Comparison of ENCODE assay signal across 11 mouse cellular contexts in genomic region chr1:181828365-181828764, GRCm38 (mm10). TPM values are rescaled to one million over a fixed set of nuclear protein-coding genes. Genes with fewer than 3 reads are reported as not detected.
DNase-seq lines count a peak whose midpoint lies in the region; ATAC-seq and TF ChIP-seq lines count a peak whose summit lies in the region.
"Had no signal": no experiment of that assay in that cellular context is flagged by ENCODE, and none has a peak within 500 bp of the region (broad histone marks: within the 10 kb centered on the region; RNA-seq: fewer than 3 reads in every experiment).

No protein-coding gene starts in this region.

- H3K9me3 ChIP-seq in hindbrain, postnatal 0 days (ENCODE audit: low read length), result no peaks in the 10 kb centered on the region
- H3K9me3 ChIP-seq in hindbrain, embryonic 11.5 days (ENCODE audit: control insufficient read depth, low read length), result no peaks in the 10 kb centered on the region
- no peaks in the 10 kb centered on the region for H3K9me3 ChIP-seq in liver, embryonic 14.5 days (ENCODE audit: control insufficient read depth, low read length)
- H3K9me3 ChIP-seq: limb, embryonic 15.5 days had no signal

- H3K36me3 ChIP-seq in hindbrain, postnatal 0 days (ENCODE audit: insufficient read depth, low read length), result peaks cover 40% of the 10 kb centered on the region
- H3K36me3 ChIP-seq in hindbrain, embryonic 11.5 days (ENCODE audit: control insufficient read depth, insufficient read depth, low read length), result peaks cover 21% of the 10 kb centered on the region
- H3K36me3 ChIP-seq in liver, embryonic 14.5 days (replicated peaks; ENCODE audit: control insufficient read depth, insufficient read depth, low read depth), result peaks cover 99% of the 10 kb centered on the region
- peaks cover 48% of the 10 kb centered on the region for H3K36me3 ChIP-seq in spleen, adult 2 months (ENCODE audit: control insufficient read depth, insufficient read depth, low read length)

- no peak overlapping the region for H3K4me3 ChIP-seq in hindbrain, postnatal 0 days (ENCODE audit: low read length)
- no peak overlapping the region for H3K4me3 ChIP-seq in hindbrain, embryonic 11.5 days (ENCODE audit: low read depth, low read length)
- no peak overlapping the region for H3K4me3 ChIP-seq in liver, embryonic 14.5 days (ENCODE audit: insufficient read depth in 1 of 2, low read depth in 2 of 2, low read length in 2 of 2)
- H3K4me3 ChIP-seq in spleen, adult 2 months (ENCODE audit: extremely low read depth, insufficient read depth, insufficient read length), result no peak overlapping the region
- H3K4me3 ChIP-seq: limb, embryonic 15.5 days; myocyte had no signal

- TF ChIP-seq CTCF in hindbrain, postnatal 0 days (IDR thresholded peaks at IDR 0.05; ENCODE audit: low read depth), result peak; percentile 33; the same call in 1 of the 2 replicates
- TF ChIP-seq CTCF in liver, embryonic 14.5 days (IDR thresholded peaks at IDR 0.05; ENCODE audit: low read depth), result peak; percentile 64
- TF ChIP-seq CTCF in spleen, adult 2 months (IDR thresholded peaks at IDR 0.05; ENCODE audit: extremely low read depth, insufficient read depth, insufficient read length, insufficient replicate concordance), result peak; percentile 50; the same call in 1 of the 2 replicates

- H3K4me2 ChIP-seq in hindbrain, postnatal 0 days (ENCODE audit: low read depth, low read length), result no peak overlapping the region
- H3K4me2 ChIP-seq in hindbrain, embryonic 11.5 days (replicated peaks; ENCODE audit: low read depth, low read length), result no peak overlapping the region
- no peak overlapping the region for H3K4me2 ChIP-seq in liver, embryonic 14.5 days (ENCODE audit: low read depth)
- H3K4me2 ChIP-seq: limb, embryonic 15.5 days had no signal

- no peak for DNase-seq in hindbrain, postnatal 0 days (ENCODE audit: low spot score)
- DNase-seq in hindbrain, embryonic 11.5 days (ENCODE audit: low spot score), result no peak
- peak; percentile 55 to 70 for DNase-seq in CD8-positive naive resting alpha-beta T cell, adult 2 months (ENCODE audit: low read depth in 2 of 2, low spot score in 2 of 2)
- DNase-seq in liver, embryonic 14.5 days (ENCODE audit: low read depth in 3 of 3, low spot score in 3 of 3), result no peak
- DNase-seq in spleen, adult 2 months (ENCODE audit: low read depth in 1 of 2, low spot score in 2 of 2), result peak in 1 of 2 experiments; percentile 66
- DNase-seq in frontal cortex, postnatal 25 days (ENCODE audit: low spot score in 2 of 2), result no peak
- no peak for DNase-seq in left cerebral cortex, adult 11 months (ENCODE audit: low spot score)
- no peak for DNase-seq in left cerebral cortex, adult 18-20 months (ENCODE audit: low spot score in 2 of 2)
- DNase-seq: cerebellum, adult 9-11 months had no signal

- TF ChIP-seq EP300 in liver, embryonic 14.5 days (IDR thresholded peaks at IDR 0.05; ENCODE audit: low read depth), result no peak

- H3K9ac ChIP-seq in hindbrain, postnatal 0 days (replicated peaks; ENCODE audit: low read length), result no peak overlapping the region
- H3K9ac ChIP-seq in hindbrain, embryonic 11.5 days (ENCODE audit: low read depth, low read length), result no peak overlapping the region
- H3K9ac ChIP-seq in liver, embryonic 14.5 days (replicated peaks), result no peak overlapping the region
- H3K9ac ChIP-seq: limb, embryonic 15.5 days had no signal

- H3K4me1 ChIP-seq in hindbrain, postnatal 0 days (ENCODE audit: insufficient read depth, low read length), result no peaks in the 10 kb centered on the region
- no peaks in the 10 kb centered on the region for H3K4me1 ChIP-seq in hindbrain, embryonic 11.5 days (replicated peaks; ENCODE audit: control insufficient read depth, insufficient read depth, low read length)
- H3K4me1 ChIP-seq in liver, embryonic 14.5 days (replicated peaks; ENCODE audit: control insufficient read depth in 2 of 2, insufficient read depth in 2 of 2, low read length in 1 of 2), result no peaks in the 10 kb centered on the region
- no peaks in the 10 kb centered on the region for H3K4me1 ChIP-seq in spleen, adult 2 months (ENCODE audit: control insufficient read depth, insufficient read depth, insufficient read length)
- H3K4me1 ChIP-seq: limb, embryonic 15.5 days had no signal

- H3K27ac ChIP-seq in hindbrain, postnatal 0 days, result no peak overlapping the region
- no peak overlapping the region for H3K27ac ChIP-seq in hindbrain, embryonic 11.5 days (ENCODE audit: low read depth, low read length)
- H3K27ac ChIP-seq in liver, embryonic 14.5 days, result no peak overlapping the region
- no peak overlapping the region for H3K27ac ChIP-seq in spleen, adult 2 months (ENCODE audit: insufficient read depth, low read length)
- H3K27ac ChIP-seq: limb, embryonic 15.5 days had no signal

- H3K27me3 ChIP-seq in hindbrain, postnatal 0 days (ENCODE audit: insufficient read depth, low read length), result no peaks in the 10 kb centered on the region
- no peaks in the 10 kb centered on the region for H3K27me3 ChIP-seq in hindbrain, embryonic 11.5 days (ENCODE audit: control insufficient read depth, insufficient read depth, low read length)
- no peaks in the 10 kb centered on the region for H3K27me3 ChIP-seq in liver, embryonic 14.5 days (ENCODE audit: control insufficient read depth, insufficient read depth, low read length)
- H3K27me3 ChIP-seq in spleen, adult 2 months (ENCODE audit: control insufficient read depth, insufficient read depth, low read length), result no peaks in the 10 kb centered on the region
- H3K27me3 ChIP-seq: limb, embryonic 15.5 days had no signal

- no peak for ATAC-seq in hindbrain, postnatal 0 days
- no peak for ATAC-seq in hindbrain, embryonic 11.5 days (ENCODE audit: low FRiP score)
- no peak for ATAC-seq in liver, embryonic 14.5 days (ENCODE audit: insufficient read depth)

- WGBS in hindbrain, postnatal 0 days, result 93% methylated on average over 5 of the region's 5 CpGs
- WGBS in hindbrain, embryonic 11.5 days, result 94% methylated on average over 5 of the region's 5 CpGs
- WGBS in liver, embryonic 14.5 days (ENCODE audit: insufficient replicate concordance), result 85% methylated on average over 5 of the region's 5 CpGs
- 85% methylated on average over 5 of the region's 5 CpGs for WGBS in spleen, adult 2 months

- TF ChIP-seq POLR2A in spleen, adult 2 months (IDR thresholded peaks at IDR 0.05; ENCODE audit: low read depth, low read length), result no peak

RNA-seq across cellular contexts. Expression of gene Lbr, which starts 14.5 kb away (rescaled TPM):
- 39.8 and 51.3 TPM in 2 replicates for total RNA-seq in hindbrain, postnatal 0 days (2014; rRNA removed)
- polyA plus RNA-seq in hindbrain, postnatal 0 days (2015; fragmentation: Nextera tagmentation; extraction: Ambion mirVana), result 29.1 and 30.7 TPM in 2 replicates
- polyA plus RNA-seq in hindbrain, embryonic 11.5 days (2014; fragmentation: Nextera tagmentation; extraction: Ambion mirVana), result 151 and 166 TPM in 2 replicates
- 55.7 and 65.7 TPM in 2 replicates for polyA plus RNA-seq in liver, embryonic 14.5 days (2012; rRNA removed)
- 259 and 284 TPM in 2 replicates for polyA plus RNA-seq in liver, embryonic 14.5 days (2014; fragmentation: Nextera tagmentation; extraction: Ambion mirVana)
- polyA plus RNA-seq in spleen, adult 2 months (2012; rRNA removed), result 48.8 and 50.5 TPM in 2 replicates
- 10 to 100 TPM; 13.0 to 15.6 TPM for total RNA-seq in left cerebral cortex, adult 18-20 months (2021)

Comparison
In these comparisons a context has a peak if more than half of its experiments do, and no peak if none do; other contexts are left out.
1. DNase-seq: peak in CD8-positive naive resting alpha-beta T cell, adult 2 months (2 of 2); none in hindbrain, postnatal 0 days (single experiment), hindbrain, embryonic 11.5 days (single experiment), liver, embryonic 14.5 days (0 of 3), frontal cortex, postnatal 25 days (0 of 2), left cerebral cortex, adult 11 months (single experiment) and left cerebral cortex, adult 18-20 months (0 of 2).
2. Peak in every context shown above with its lines, with median percentiles within 50 percentile points of each other: CTCF ChIP-seq.